Mouse (Mus musculus) MEL (cell line): Measurements from ENCODE around the gene Wdr5. TPM values are rescaled to one million over a fixed set of nuclear protein-coding genes. Genes with fewer than 3 reads are reported as not detected.

Source experiments
- DNase-seq: peaks from one replicate; pipeline ENCODE4 v3.0.0; 2011; ENCODE audit warnings: low read depth, low spot score
- H3K27ac ChIP-seq: 2 replicates; pipeline ENCODE4 v1.5.1; 2012; ENCODE audit warnings: low read depth, mild to moderate bottlenecking, control low read depth, low read length, moderate library complexity; ENCODE audit not compliant: control insufficient read depth
- H3K27me3 ChIP-seq, 2 experiments: fragments of 150-350 bp in 1 of 2; sonication (generic) in 1 of 2; 2 replicates each; pipeline ENCODE4 v1.6.1; 2012; ENCODE audit warnings: low read length in 2 of 2, mild to moderate bottlenecking in 2 of 2, improper control_type of control experiment in 1 of 2, moderate library complexity in 1 of 2; ENCODE audit not compliant: insufficient read depth in 2 of 2, control insufficient read depth in 1 of 2
- H3K36me3 ChIP-seq, 2 experiments: 2 replicates each; pipeline ENCODE4 v1.6.1; 2012 to 2014; ENCODE audit warnings: low read length in 2 of 2, improper control_type of control experiment in 1 of 2, inconsistent platforms in 1 of 2, mild to moderate bottlenecking in 1 of 2; ENCODE audit not compliant: insufficient read depth in 2 of 2, control insufficient read depth in 1 of 2
- H3K4me1 ChIP-seq, 2 experiments: fragments of 150-350 bp in 1 of 2; sonication (generic) in 1 of 2; 2 replicates each; pipeline ENCODE4 v1.6.1; 2012; ENCODE audit warnings: low read length in 2 of 2, improper control_type of control experiment in 1 of 2, mild to moderate bottlenecking in 1 of 2; ENCODE audit not compliant: insufficient read depth in 2 of 2, control insufficient read depth in 1 of 2
- H3K4me3 ChIP-seq, 2 experiments: fragments of 150-350 bp in 1 of 2; sonication (generic) in 1 of 2; 2 replicates each; pipeline ENCODE4 v1.5.1; 2012; ENCODE audit warnings: low read depth in 2 of 2, low read length in 2 of 2, mild to moderate bottlenecking in 2 of 2, moderate library complexity in 2 of 2, control low read depth in 1 of 2, improper control_type of control experiment in 1 of 2; ENCODE audit not compliant: control insufficient read depth in 1 of 2, insufficient read depth in 1 of 2
- H3K79me2 ChIP-seq: 2 replicates; pipeline ENCODE4 v1.6.1; 2012; ENCODE audit warnings: mild to moderate bottlenecking, low read length, moderate library complexity; ENCODE audit not compliant: control insufficient read depth, poor library complexity, insufficient read depth
- H3K9ac ChIP-seq: 2 replicates; pipeline ENCODE4 v1.6.1; 2012; ENCODE audit warnings: low read depth, mild to moderate bottlenecking, control low read depth, low read length, moderate library complexity; ENCODE audit not compliant: control insufficient read depth, poor library complexity, severe bottlenecking
- H3K9me3 ChIP-seq: fragments of 150-350 bp; sonication (generic); replicated peaks from 2 replicates; pipeline ENCODE4 v1.6.1; 2012; ENCODE audit warnings: mild to moderate bottlenecking, low read length, improper control_type of control experiment, moderate library complexity; ENCODE audit not compliant: insufficient read depth
- CHD1 ChIP-seq: IDR thresholded peaks from 2 replicates; pipeline ENCODE4 v1.6.1; 2012; ENCODE audit warnings: low read depth, mild to moderate bottlenecking, inconsistent platforms, low read length, improper control_type of control experiment
- CHD2 ChIP-seq: IDR thresholded peaks from 2 replicates; pipeline ENCODE4 v1.6.1; 2011; ENCODE audit warnings: low read length, improper control_type of control experiment
- CTCF ChIP-seq, 3 experiments: IDR thresholded peaks in 2 of 3; conservative IDR thresholded peaks in 1 of 3; 2 replicates each; pipeline ENCODE4 v1.5.1; 2011 to 2012; ENCODE audit warnings: low read length in 3 of 3, low read depth in 2 of 3, mild to moderate bottlenecking in 2 of 3, improper control_type of control experiment in 1 of 3, inconsistent platforms in 1 of 3, mixed read lengths in 1 of 3, moderate library complexity in 1 of 3; ENCODE audit not compliant: control insufficient read depth in 1 of 3, insufficient read depth in 1 of 3, poor library complexity in 1 of 3, severe bottlenecking in 1 of 3
- E2F4 ChIP-seq: IDR thresholded peaks from 2 replicates; pipeline ENCODE4 v1.6.1; 2011; ENCODE audit warnings: low read depth, low read length, improper control_type of control experiment, borderline replicate concordance
- GABPA ChIP-seq: IDR thresholded peaks from 2 replicates; pipeline ENCODE4 v1.6.1; 2012; ENCODE audit warnings: low read depth, mild to moderate bottlenecking, inconsistent platforms, low read length, improper control_type of control experiment, moderate library complexity
- JUND ChIP-seq: IDR thresholded peaks from 2 replicates; pipeline ENCODE4 v1.6.1; 2011; ENCODE audit warnings: low read depth, mild to moderate bottlenecking, improper control_type of control experiment, low read length
- KAT2A ChIP-seq: conservative IDR thresholded peaks from 2 replicates; pipeline ENCODE4 v1.6.1; 2012; ENCODE audit warnings: low read depth, low read length, improper control_type of control experiment, inconsistent platforms
- MXI1 ChIP-seq: IDR thresholded peaks from 2 replicates; pipeline ENCODE4 v1.6.1; 2011; ENCODE audit warnings: mild to moderate bottlenecking, low read depth, low read length, improper control_type of control experiment
- MYB ChIP-seq: IDR thresholded peaks from 2 replicates; pipeline ENCODE4 v1.6.1; 2011; ENCODE audit warnings: mild to moderate bottlenecking, low read depth, low read length, improper control_type of control experiment
- MYC ChIP-seq: IDR thresholded peaks from 2 replicates; pipeline ENCODE4 v1.6.1; 2011; ENCODE audit warnings: low read depth, mild to moderate bottlenecking, low read length, improper control_type of control experiment, moderate library complexity
- POLR2A ChIP-seq, 2 experiments: IDR thresholded peaks; 2 replicates each; pipeline ENCODE4 v1.6.1; 2011 to 2012; ENCODE audit warnings: low read length in 2 of 2, mild to moderate bottlenecking in 2 of 2, control low read depth in 1 of 2, improper control_type of control experiment in 1 of 2, low read depth in 1 of 2, moderate library complexity in 1 of 2; ENCODE audit not compliant: control insufficient read depth in 1 of 2, insufficient read depth in 1 of 2, poor library complexity in 1 of 2
- POLR2AphosphoS5 ChIP-seq: IDR thresholded peaks from 2 replicates; pipeline ENCODE4 v1.6.1; 2012; ENCODE audit warnings: low read depth, borderline replicate concordance, mild to moderate bottlenecking, inconsistent platforms, low read length, moderate library complexity, mixed read lengths
- RAD21 ChIP-seq: IDR thresholded peaks from 2 replicates; pipeline ENCODE4 v1.6.1; 2011; ENCODE audit warnings: mild to moderate bottlenecking, low read depth, low read length, improper control_type of control experiment
- SIN3A ChIP-seq: IDR thresholded peaks from 2 replicates; pipeline ENCODE4 v1.6.1; 2012; ENCODE audit warnings: low read length, improper control_type of control experiment, inconsistent platforms
- SMC3 ChIP-seq: IDR thresholded peaks from 2 replicates; pipeline ENCODE4 v1.6.1; 2011; ENCODE audit warnings: low read depth, low read length, improper control_type of control experiment
- TAL1 ChIP-seq: IDR thresholded peaks from 2 replicates; pipeline ENCODE4 v1.6.1; 2012; ENCODE audit warnings: mild to moderate bottlenecking, inconsistent platforms, low read length, moderate library complexity, mixed read lengths
- TBP ChIP-seq: IDR thresholded peaks from 2 replicates; pipeline ENCODE4 v1.8.0; 2011; ENCODE audit warnings: low read depth, low read length, improper control_type of control experiment
- TCF12 ChIP-seq: IDR thresholded peaks from 2 replicates; pipeline ENCODE4 v1.6.1; 2014; ENCODE audit warnings: low read depth, mild to moderate bottlenecking, inconsistent platforms, low read length, improper control_type of control experiment, moderate library complexity
- UBTF ChIP-seq: IDR thresholded peaks from 2 replicates; pipeline ENCODE4 v1.6.1; 2012; ENCODE audit warnings: low read depth, mild to moderate bottlenecking, inconsistent platforms, low read length, improper control_type of control experiment, moderate library complexity, borderline replicate concordance; ENCODE audit not compliant: insufficient read depth
- USF1 ChIP-seq: IDR thresholded peaks from 2 replicates; pipeline ENCODE4 v1.6.1; 2014; ENCODE audit warnings: low read depth, mild to moderate bottlenecking, inconsistent platforms, low read length, improper control_type of control experiment, moderate library complexity
- ZC3H11A ChIP-seq: IDR thresholded peaks from 2 replicates; pipeline ENCODE4 v1.6.1; 2012; ENCODE audit warnings: low read depth, mild to moderate bottlenecking, inconsistent platforms, low read length, improper control_type of control experiment
- ZKSCAN1 ChIP-seq: IDR thresholded peaks from 2 replicates; pipeline ENCODE4 v1.6.1; 2012; ENCODE audit warnings: low read depth, mild to moderate bottlenecking, inconsistent platforms, low read length, improper control_type of control experiment, moderate library complexity
- polyA plus RNA-seq, 2 experiments: library from polyadenylated mRNA; stranded (reverse) in 1 of 2; unstranded in 1 of 2; fragments of >175 nt in 1 of 2; fragments of >200 nt in 1 of 2; gene quantifications; 2 replicates each; pipeline versions ENCODE4 v1.2.1 to v1.2.4; 2012; ENCODE audit warnings: low replicate concordance in 2 of 2, low read depth in 1 of 2; ENCODE audit not compliant: insufficient read length in 2 of 2, insufficient read depth in 1 of 2, missing spikeins in 1 of 2
- total RNA-seq: library from RNA; depleted of rRNA; stranded (reverse); fragments of 300-350 nt; gene quantifications from 2 replicates; pipeline ENCODE4 v1.2.3, GENCODE M21; 2012

Gene Wdr5
- total and polyA plus RNA-seq, 3 experiments = 78.3 to 96.9 TPM; not detected in 1

- Histone ChIP-seq H3K4me3 (no peak overlapping the region), H3K27me3 (no peaks in the 10 kb centered on the region), H3K27ac (no peak overlapping the region), H3K4me1 (no peaks in the 10 kb centered on the region), H3K79me2 (no peaks in the 10 kb centered on the region), H3K9ac (no peak overlapping the region), H3K9me3 (no peaks in the 10 kb centered on the region), H3K36me3 (no peaks in the 10 kb centered on the region)
- no peak for DNase-seq
- TF ChIP-seq USF1 (peak; percentile 74), POLR2AphosphoS5 (no peak)
Measured at GRCm38 (mm10) chr2:27578552-27578951, 63.6 kb downstream of the Wdr5 start.

DNA sequence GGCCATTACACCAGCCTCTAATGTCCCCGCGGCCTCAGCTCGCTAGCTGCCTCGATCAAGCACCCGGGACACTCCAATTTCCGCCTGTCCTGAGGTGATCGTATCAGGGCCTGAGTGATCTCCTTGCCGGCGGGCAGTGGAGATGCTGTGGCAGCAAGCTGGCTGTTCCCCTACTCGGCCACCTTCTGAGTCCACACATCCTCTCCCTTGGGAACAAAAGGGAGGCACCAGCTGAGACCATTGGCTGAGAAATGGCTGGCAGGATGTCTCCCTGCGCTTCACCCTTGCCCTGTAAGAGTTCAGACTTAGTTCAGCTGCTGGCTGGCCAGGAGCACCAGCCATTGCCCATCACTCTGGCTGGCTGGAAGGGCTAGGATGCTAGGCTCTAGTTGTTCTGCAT lies 67.2 kb downstream of the Wdr5 start:
- no peak overlapping the region for H3K9ac ChIP-seq
- no peaks in the 10 kb centered on the region for H3K4me1 ChIP-seq
- no peaks in the 10 kb centered on the region for H3K27me3 ChIP-seq
- H3K4me3 ChIP-seq = no peak overlapping the region
- H3K27ac ChIP-seq = no peak overlapping the region
- TF ChIP-seq GABPA = no peak
- no peak for TF ChIP-seq CHD1
- TF ChIP-seq POLR2A (IDR thresholded peaks at IDR 0.05; ENCODE audit: control insufficient read depth in 1 of 2, insufficient read depth in 1 of 2, low read depth in 1 of 2, low read length in 2 of 2, poor library complexity in 1 of 2) = no peak
- H3K79me2 ChIP-seq = no peaks in the 10 kb centered on the region
- H3K9me3 ChIP-seq = no peaks in the 10 kb centered on the region
- no peak for DNase-seq
- H3K36me3 ChIP-seq = no peaks in the 10 kb centered on the region

DNA sequence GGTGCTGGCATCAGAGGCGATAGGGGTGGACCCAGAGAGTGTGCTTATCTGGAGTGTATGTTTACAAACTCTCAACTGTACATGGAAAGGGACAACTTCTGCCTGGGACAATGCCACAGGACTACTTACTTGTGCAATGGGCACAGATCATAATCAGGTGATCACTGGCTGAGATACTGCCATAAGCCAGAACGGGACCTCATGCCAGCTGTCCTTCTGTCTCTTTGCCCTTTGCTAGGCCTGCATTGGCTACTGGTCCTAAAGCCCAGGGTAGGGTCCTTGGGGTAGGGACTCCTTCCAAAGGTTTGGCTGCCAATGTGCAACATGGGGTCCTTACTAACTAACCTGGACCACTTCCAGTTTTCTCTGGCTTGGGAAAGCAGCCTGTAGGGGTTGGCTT lies 68.1 kb downstream of the Wdr5 start:
- DNase-seq = no peak
- Histone ChIP-seq H3K27ac (no peak overlapping the region), H3K4me1 (no peaks in the 10 kb centered on the region)
- TF ChIP-seq MXI1 (no peak), KAT2A (no peak), SMC3 (no peak), MYB (no peak), TCF12 (no peak), JUND (no peak), ZKSCAN1 (no peak), SIN3A (no peak), UBTF (no peak), TAL1 (no peak), MYC (no peak), ZC3H11A (no peak), E2F4 (no peak), RAD21 (no peak), POLR2AphosphoS5 (no peak), TBP (no peak), GABPA (no peak), POLR2A (IDR thresholded peaks at IDR 0.05; ENCODE audit: control insufficient read depth in 1 of 2, insufficient read depth in 1 of 2, low read depth in 1 of 2, low read length in 2 of 2, poor library complexity in 1 of 2) (no peak), CTCF (IDR thresholded peaks at IDR 0.05 in 2 of 3, conservative IDR thresholded peaks at IDR 0.05 in 1 of 3; ENCODE audit: control insufficient read depth in 1 of 3, insufficient read depth in 1 of 3, low read depth in 2 of 3, low read length in 3 of 3, poor library complexity in 1 of 3, severe bottlenecking in 1 of 3) (no peak), CHD2 (no peak)
- TF ChIP-seq, all 39 proteins: peak for 0
- no peak overlapping the region for H3K4me3 ChIP-seq
- H3K9me3 ChIP-seq = no peaks in the 10 kb centered on the region
- H3K79me2 ChIP-seq = no peaks in the 10 kb centered on the region
- H3K9ac ChIP-seq = no peak overlapping the region
- H3K27me3 ChIP-seq = no peaks in the 10 kb centered on the region
- H3K36me3 ChIP-seq = no peaks in the 10 kb centered on the region
